Mouse (Mus musculus): ENCODE results near the gene Brca1.
"Not testable (repeated sequence)": the region's sequence is repeated elsewhere in the genome, so short reads cannot be mapped to it uniquely, and the experiment has no call there.

Brca1 gene

DNA sequence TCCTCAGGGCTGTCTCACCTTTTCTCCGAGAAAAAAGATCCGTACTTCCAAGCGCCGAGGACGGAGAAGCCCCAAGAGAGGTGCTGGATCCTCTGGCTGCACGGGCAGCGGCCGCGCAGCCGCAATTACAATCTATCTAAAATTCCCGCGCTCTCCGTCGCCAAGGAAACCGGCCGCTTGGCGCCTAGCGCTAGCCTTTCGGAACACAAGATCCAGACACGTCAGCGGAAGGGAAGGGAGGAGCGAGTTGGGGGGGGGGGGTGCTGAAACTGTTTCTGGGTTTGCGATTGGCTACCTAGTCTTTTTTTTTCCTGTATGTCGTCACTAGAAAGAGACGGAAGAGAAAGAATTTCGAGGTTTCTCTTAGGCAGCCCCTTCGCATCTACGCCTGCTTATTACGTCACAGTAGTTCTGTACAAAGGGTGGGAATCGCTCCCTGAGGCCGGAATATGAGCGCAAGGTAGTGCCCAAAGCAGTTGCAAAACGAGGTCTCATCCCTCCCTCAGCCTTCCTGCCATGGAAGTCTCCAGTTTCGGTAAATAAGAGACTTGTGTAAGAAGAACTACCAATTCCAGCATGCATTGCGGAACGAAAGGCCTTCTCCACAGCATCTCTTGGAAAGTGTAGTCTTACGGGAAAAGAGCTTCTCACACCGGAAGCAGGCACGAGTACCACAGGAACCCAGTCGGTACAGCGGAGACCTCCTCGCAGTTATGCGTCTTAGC, at the start of gene Brca1, which contains the start of gene Nbr1:
Brca1 (minus strand) TSS at position 205 of the 725 bp plus-strand sequence.
Nbr1 (plus strand) TSS at position 399 of the 725 bp plus-strand sequence.
- peak; percentile 99 for DNase-seq (ENCODE audit: low read depth, low spot score)

- DNase-seq (ENCODE audit: low read depth, low spot score): no peak
Measured at GRCm38 (mm10) chr11:101599156-101599555, 47.4 kb upstream of the Brca1 start, which contains the start of gene Gm11634. Gene Gm11634 (minus strand): TSS chr11:101599256.

DNA sequence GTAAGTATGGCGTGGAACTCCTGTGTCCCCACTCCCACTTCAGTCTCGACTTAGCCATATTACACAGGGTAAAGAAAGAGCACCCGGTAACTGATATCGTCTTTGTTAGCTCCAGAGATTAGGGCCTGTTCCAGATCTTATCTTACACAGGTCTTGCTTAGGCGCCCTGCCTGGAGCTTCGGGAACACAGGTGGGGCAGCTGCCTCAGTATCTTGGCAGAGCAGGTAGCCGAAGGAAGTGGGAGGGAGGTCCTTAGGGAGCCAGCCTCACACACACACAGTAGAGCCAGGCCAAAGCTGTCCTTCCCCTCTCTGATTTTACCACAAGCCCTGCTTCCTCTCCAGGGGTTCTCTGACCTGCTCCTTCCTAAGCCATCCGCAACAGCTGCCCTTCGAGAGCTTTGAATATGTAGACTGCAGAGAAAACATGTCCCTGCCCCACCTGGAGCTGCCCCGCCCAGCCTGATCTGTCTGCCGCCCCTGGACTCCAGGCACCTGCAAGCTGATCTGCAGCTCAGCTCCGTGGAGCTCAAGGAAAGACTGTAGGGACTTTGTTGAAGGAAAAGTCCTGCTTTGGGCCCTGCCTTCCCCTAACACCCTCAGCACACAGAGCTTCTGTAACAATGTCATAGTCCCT, 38.4 kb upstream of the Brca1 start:
- DNase-seq (ENCODE audit: low read depth, low spot score): no peak

DNA sequence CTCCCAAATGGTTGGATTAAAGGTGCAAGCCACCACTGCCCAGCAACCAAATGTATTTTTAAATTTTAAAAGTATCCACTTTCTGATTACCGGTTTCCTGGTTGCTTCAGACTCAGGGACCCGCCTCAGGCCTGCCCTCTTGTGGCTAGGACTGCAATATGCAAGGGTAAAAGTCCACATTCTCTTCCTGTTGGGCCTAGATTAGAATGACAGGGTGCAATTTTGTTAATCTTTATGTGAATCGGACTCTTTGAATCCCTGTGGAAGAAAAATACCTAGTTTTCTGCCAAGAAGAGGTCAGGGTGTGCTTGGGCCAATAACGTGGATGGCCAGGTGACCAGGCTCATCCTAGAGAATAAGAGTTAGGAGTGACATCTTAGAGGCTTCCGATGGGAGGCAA, 37.7 kb upstream of the Brca1 start:
- DNase-seq (ENCODE audit: low read depth, low spot score): peak; percentile 85

GRCm38 (mm10) chr11:101588868-101589267, 37.1 kb upstream of the Brca1 start:
- no peak for DNase-seq (ENCODE audit: low read depth, low spot score)

- DNase-seq (ENCODE audit: low read depth, low spot score): peak; percentile 83
Measured at GRCm38 (mm10) chr11:101587676-101588075, 35.9 kb upstream of the Brca1 start.

GRCm38 (mm10) chr11:101585805-101586204, 34.0 kb upstream of the Brca1 start:
- no peak for DNase-seq (ENCODE audit: low read depth, low spot score)

- DNase-seq (ENCODE audit: low read depth, low spot score): not testable (repeated sequence)
Measured at GRCm38 (mm10) chr11:101585031-101585430, 33.3 kb upstream of the Brca1 start.

DNA sequence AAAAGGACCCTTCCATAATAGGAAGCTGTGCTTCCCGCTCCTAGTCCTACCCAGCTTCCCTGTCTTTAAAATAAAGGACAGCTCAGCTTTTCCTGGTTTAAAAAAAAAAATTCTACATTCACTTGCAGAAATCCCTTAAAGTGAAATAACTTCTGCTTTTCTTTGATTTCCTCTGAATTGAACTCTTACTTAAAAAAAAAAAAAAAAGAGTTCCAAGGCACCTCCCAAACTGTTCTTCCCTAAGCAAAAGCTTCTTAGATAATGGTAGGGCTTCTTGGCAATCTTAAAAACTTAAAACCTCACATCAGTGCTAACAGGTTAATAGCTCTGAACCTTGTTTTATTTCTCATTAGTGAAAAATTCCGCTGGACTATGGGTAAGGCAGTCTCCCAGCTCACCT, 31.4 kb upstream of the Brca1 start:
- no peak for DNase-seq (ENCODE audit: low read depth, low spot score)

GRCm38 (mm10) chr11:101582054-101583035, 30.6 kb upstream of the Brca1 start, which contains the start of gene Tmem106a:
Gene Tmem106a (plus strand): TSS chr11:101582242.
- DNase-seq (ENCODE audit: low read depth, low spot score): peak; percentile 82

GRCm38 (mm10) chr11:101581081-101581764, 29.5 kb upstream of the Brca1 start:
- DNase-seq (ENCODE audit: low read depth, low spot score): no peak

GRCm38 (mm10) chr11:101576116-101576515, 24.4 kb upstream of the Brca1 start:
- DNase-seq (ENCODE audit: low read depth, low spot score): peak; percentile 13

DNA sequence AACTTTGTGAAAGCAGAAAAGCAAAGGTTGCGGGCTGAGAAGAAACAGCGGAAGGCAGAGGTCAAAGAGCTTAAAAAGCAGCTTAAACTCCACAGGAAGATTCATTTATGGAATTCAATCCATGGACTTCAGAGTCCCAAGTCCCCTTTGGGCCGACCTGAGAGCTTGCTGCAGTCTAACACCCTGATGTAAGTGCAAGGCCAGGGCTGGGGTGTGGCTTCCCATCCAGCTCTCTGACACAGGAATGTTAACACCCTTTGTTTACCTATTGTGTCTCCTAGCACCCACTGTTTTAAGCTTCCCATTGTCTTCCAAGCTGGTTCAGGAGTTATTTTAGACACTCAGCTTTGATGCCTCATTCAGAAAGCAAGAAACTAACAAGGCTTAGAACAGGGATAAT, 16.7 kb upstream of the Brca1 start:
- DNase-seq (ENCODE audit: low read depth, low spot score): no peak

- peak; percentile 92 for DNase-seq (ENCODE audit: low read depth, low spot score)
Measured at GRCm38 (mm10) chr11:101562391-101562790, 10.6 kb upstream of the Brca1 start.

GRCm38 (mm10) chr11:101556954-101557353, 5.2 kb upstream of the Brca1 start:
- DNase-seq (ENCODE audit: low read depth, low spot score): no peak

GRCm38 (mm10) chr11:101556541-101556940, 4.8 kb upstream of the Brca1 start:
- DNase-seq (ENCODE audit: low read depth, low spot score): no peak

DNA sequence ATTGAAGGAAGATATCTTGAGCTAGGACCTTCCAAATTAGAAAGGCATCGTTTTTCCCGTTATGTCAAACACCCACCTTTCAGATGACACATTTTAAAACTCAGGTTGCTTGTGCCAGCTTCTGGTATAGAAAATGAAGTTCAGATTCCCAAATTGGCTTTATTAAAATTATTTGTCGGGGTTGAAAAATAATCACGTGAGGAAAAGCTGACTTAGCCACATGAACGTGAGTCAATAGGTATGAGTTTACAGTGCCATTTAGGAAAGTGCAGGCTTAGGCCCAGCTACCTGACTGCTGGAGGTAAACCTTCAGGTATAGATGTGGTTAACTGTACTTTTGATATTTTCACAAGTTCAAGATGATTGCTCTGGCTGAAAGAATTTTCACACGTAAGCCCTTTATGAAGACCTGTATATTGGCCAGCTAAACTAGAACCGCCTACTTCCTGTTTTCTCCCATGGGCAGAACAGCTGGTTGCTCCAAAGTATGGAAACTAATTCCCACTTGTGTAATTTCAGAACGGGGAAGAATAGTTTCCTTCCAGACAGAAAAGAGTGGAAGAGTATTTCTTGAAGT, 1.7 kb upstream of the Brca1 start:
- peak; percentile 75 for DNase-seq (ENCODE audit: low read depth, low spot score)

- DNase-seq (ENCODE audit: low read depth, low spot score): peak; percentile 100
Measured at GRCm38 (mm10) chr11:101552476-101553300, 933 bp upstream of the Brca1 start.

- no peak for DNase-seq (ENCODE audit: low read depth, low spot score)
Measured at GRCm38 (mm10) chr11:101548526-101548925, 3.2 kb downstream of the Brca1 start.

DNA sequence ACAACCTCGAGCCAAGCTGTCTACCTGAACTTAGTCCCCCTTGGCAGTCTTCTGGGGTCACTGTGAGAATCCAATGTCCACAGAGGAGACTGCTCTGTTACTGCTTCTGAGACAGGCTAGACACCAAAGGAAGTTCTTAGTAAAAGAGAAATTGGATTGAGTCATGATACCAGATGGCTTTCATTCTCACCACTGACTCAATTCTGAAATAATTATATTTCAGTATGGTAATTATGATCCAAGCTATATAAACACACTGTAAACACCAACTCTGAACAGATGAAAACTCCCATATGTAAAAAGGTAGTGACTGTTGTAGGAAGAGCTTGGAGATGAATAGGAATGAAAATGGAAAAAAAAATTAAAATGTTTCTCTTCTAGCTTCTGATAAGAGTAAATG, 7.6 kb downstream of the Brca1 start:
- no peak for DNase-seq (ENCODE audit: low read depth, low spot score)

Measured in 3T3-L1 (cell line).